Mouse (Mus musculus) midbrain, postnatal 0 days (tissue): ENCODE data around the gene Son. TPM values are rescaled to one million over a fixed set of nuclear protein-coding genes. Genes with fewer than 3 reads are reported as not detected.

ENCODE experiments used
- ATAC-seq: fragments of 200-750 bp; cut with Nextera tagmentation; 2 replicates; pipeline ENCODE4 v1.8.0; 2017; ENCODE audit warnings: moderate number of reproducible peaks, mild to moderate bottlenecking, moderate TSS enrichment, moderate library complexity; ENCODE audit not compliant: low FRiP score
- DNase-seq: peaks from one replicate; pipeline ENCODE4 v3.0.0-alpha.2; 2015; ENCODE audit warnings: low spot score
- H3K27ac ChIP-seq: fragments of 300-500 bp; sonication (generic); 2 replicates; pipeline ENCODE4 v1.5.1; 2014; ENCODE audit warnings: low read depth, mild to moderate bottlenecking, low read length, mixed read lengths
- H3K27me3 ChIP-seq: fragments of 300-500 bp; sonication (generic); 2 replicates; pipeline ENCODE4 v1.6.1; 2014; ENCODE audit warnings: low read length, control low read depth, mixed read lengths; ENCODE audit not compliant: insufficient read depth
- H3K36me3 ChIP-seq: fragments of 300-500 bp; sonication (generic); 2 replicates; pipeline ENCODE4 v1.6.1; 2014; ENCODE audit warnings: low read length, control low read depth, mixed read lengths; ENCODE audit not compliant: insufficient read depth
- H3K4me1 ChIP-seq: fragments of 300-500 bp; sonication (generic); 2 replicates; pipeline ENCODE4 v1.6.1; 2014; ENCODE audit warnings: mild to moderate bottlenecking, control low read depth, antibody characterized with exemption, low read length, mixed read lengths; ENCODE audit not compliant: insufficient read depth
- H3K4me2 ChIP-seq: fragments of 300-500 bp; sonication (generic); 2 replicates; pipeline ENCODE4 v1.6.1; 2014; ENCODE audit warnings: low read depth, mild to moderate bottlenecking, low read length, mixed read lengths; ENCODE audit not compliant: poor library complexity, severe bottlenecking
- H3K4me3 ChIP-seq: fragments of 300-500 bp; sonication (generic); 2 replicates; pipeline ENCODE4 v1.5.1; 2014; ENCODE audit warnings: low read depth, mild to moderate bottlenecking, low read length, moderate library complexity
- H3K9ac ChIP-seq: fragments of 300-500 bp; sonication (generic); replicated peaks from 2 replicates; pipeline ENCODE4 v1.6.1; 2014; ENCODE audit warnings: mild to moderate bottlenecking, low read length, moderate library complexity, mixed read lengths; ENCODE audit not compliant: poor library complexity, severe bottlenecking
- H3K9me3 ChIP-seq: fragments of 300-500 bp; sonication (generic); 2 replicates; pipeline ENCODE4 v1.6.1; 2016; ENCODE audit warnings: low read length, control low read depth
- CTCF ChIP-seq: IDR thresholded peaks from 2 replicates; pipeline ENCODE4 v1.5.1; 2016; ENCODE audit warnings: antibody characterized with exemption, mild to moderate bottlenecking
- WGBS: fragments of 180-500 bp; shearing (Covaris S2); extraction: QIAGEN DNeasy Blood & Tissue Kit; methylation state at CpG from one replicate; pipeline ENCODE4 v1.1.7; 2014; 5-methylcytosine and 5-hydroxymethylcytosine counted together
- polyA plus RNA-seq: library from polyadenylated mRNA; unstranded; fragments of >200 nt; fragmentation: Nextera tagmentation; extraction: Ambion mirVana; gene quantifications from 2 replicates; pipeline ENCODE4 v1.2.1, GENCODE M21; 2015
- total RNA-seq: library from RNA; depleted of rRNA; stranded (reverse); fragments of >200 nt; gene quantifications from 2 replicates; pipeline ENCODE4 v1.2.3, GENCODE M21; 2014; rRNA removed

The Son gene
- total RNA-seq (256 and 257 TPM in 2 replicates), polyA plus RNA-seq (82.3 and 98.4 TPM in 2 replicates)

- H3K4me2 ChIP-seq, result peak within 1 kb of the TSS; percentile 94
- peak; percentile 32 for TF ChIP-seq CTCF
- peak; percentile 98 for ATAC-seq
- peaks cover 9% of the 10 kb centered on the region; the same call in 1 of the 2 replicates for H3K4me1 ChIP-seq
- H3K27me3 ChIP-seq, result no peaks in the 10 kb centered on the region
- H3K36me3 ChIP-seq, result peaks cover 8% of the 10 kb centered on the region
- WGBS, result under 1% methylated on average over 57 of the region's 70 CpGs
- H3K4me3 ChIP-seq, result peak within 1 kb of the TSS; percentile 75
- peak within 1 kb of the TSS; percentile 91 for H3K9ac ChIP-seq
- DNase-seq, result peak; percentile 99
- no peaks in the 10 kb centered on the region for H3K9me3 ChIP-seq
- peak within 1 kb of the TSS; percentile 99 for H3K27ac ChIP-seq
These were observed at the start of gene Son for GRCm38 (mm10) chr16:91647461-91648219. Gene Son, plus strand, starts transcription at chr16:91647506.

- peak within 1 kb of the TSS; percentile 75 for H3K27ac ChIP-seq
- H3K36me3 ChIP-seq, result peaks cover 3% of the 10 kb centered on the region; the same call in 1 of the 2 replicates
- H3K4me2 ChIP-seq, result peak within 1 kb of the TSS; percentile 82
- DNase-seq (peak; percentile 98), ATAC-seq (peak; percentile 98)
- peaks cover 6% of the 10 kb centered on the region; the same call in 1 of the 2 replicates for H3K4me1 ChIP-seq
- no peaks in the 10 kb centered on the region for H3K27me3 ChIP-seq
- H3K9me3 ChIP-seq, result no peaks in the 10 kb centered on the region
- peak within 1 kb of the TSS; percentile 92 for H3K4me3 ChIP-seq
- 2% methylated on average over 31 of the region's 34 CpGs for WGBS
- no peak for TF ChIP-seq CTCF
- H3K9ac ChIP-seq, result peak within 1 kb of the TSS; percentile 87
These were observed 49.7 kb upstream of the Son start, which contains the start of gene Tmem50b for GRCm38 (mm10) chr16:91597672-91598010. Gene Tmem50b, minus strand, starts transcription at chr16:91597800.

- Histone ChIP-seq H3K4me3 (no peak overlapping the region), H3K27ac (no peak overlapping the region), H3K9me3 (no peaks in the 10 kb centered on the region), H3K4me1 (peaks cover 6% of the 10 kb centered on the region; the same call in 1 of the 2 replicates), H3K4me2 (no peak overlapping the region), H3K36me3 (no peaks in the 10 kb centered on the region; the same call in 1 of the 2 replicates), H3K27me3 (no peaks in the 10 kb centered on the region), H3K9ac (no peak overlapping the region)
- DNase-seq, result no peak
- peak; percentile 29; the same call in 1 of the 2 replicates for TF ChIP-seq CTCF
- no peak for ATAC-seq
These were observed 48.1 kb upstream of the Son start for GRCm38 (mm10) chr16:91599242-91599641.

- H3K9ac ChIP-seq, result no peak overlapping the region
- no peak overlapping the region for H3K27ac ChIP-seq
- no peaks in the 10 kb centered on the region for H3K27me3 ChIP-seq
- ATAC-seq (no peak), DNase-seq (no peak)
- no peak overlapping the region for H3K4me3 ChIP-seq
- no peaks in the 10 kb centered on the region for H3K36me3 ChIP-seq
- no peaks in the 10 kb centered on the region for H3K9me3 ChIP-seq
- 79% methylated on average over 4 of the region's 4 CpGs for WGBS
- no peaks in the 10 kb centered on the region; the same call in 1 of the 2 replicates for H3K4me1 ChIP-seq
- no peak for TF ChIP-seq CTCF
- H3K4me2 ChIP-seq, result no peak overlapping the region
These were observed 46.2 kb upstream of the Son start for GRCm38 (mm10) chr16:91601081-91601480.

- no peaks in the 10 kb centered on the region for H3K27me3 ChIP-seq
- no peaks in the 10 kb centered on the region for H3K9me3 ChIP-seq
- no peak overlapping the region for H3K9ac ChIP-seq
- no peak for TF ChIP-seq CTCF
- no peak overlapping the region for H3K27ac ChIP-seq
- H3K4me2 ChIP-seq, result no peak overlapping the region
- no peaks in the 10 kb centered on the region for H3K36me3 ChIP-seq
- H3K4me3 ChIP-seq, result no peak overlapping the region
- ATAC-seq, result no peak
- no peaks in the 10 kb centered on the region for H3K4me1 ChIP-seq
- WGBS, result 82% methylated on average over 9 of the region's 9 CpGs
- no peak for DNase-seq
These were observed 45.6 kb upstream of the Son start for GRCm38 (mm10) chr16:91601693-91602092.

GRCm38 (mm10) chr16:91605156-91605555 lies 42.1 kb upstream of the Son start:
- H3K4me2 ChIP-seq, result no peak overlapping the region
- WGBS, result 76% methylated on average over 6 of the region's 6 CpGs
- no peak overlapping the region for H3K9ac ChIP-seq
- DNase-seq (no peak), ATAC-seq (no peak)
- no peak for TF ChIP-seq CTCF
- H3K4me3 ChIP-seq, result no peak overlapping the region
- no peaks in the 10 kb centered on the region for H3K27me3 ChIP-seq
- H3K27ac ChIP-seq, result no peak overlapping the region
- no peaks in the 10 kb centered on the region for H3K9me3 ChIP-seq
- H3K36me3 ChIP-seq, result no peaks in the 10 kb centered on the region
- H3K4me1 ChIP-seq, result no peaks in the 10 kb centered on the region
